Mouse (Mus musculus) erythroblast, embryonic 14.5 days (primary cell): ENCODE data around the gene Tor3a.

Source experiments
- GATA1 ChIP-seq: IDR thresholded peaks from 2 replicates; pipeline ENCODE4 v1.6.1; 2012; ENCODE audit warnings: low read length, inconsistent platforms, mixed read lengths
- TAL1 ChIP-seq: IDR thresholded peaks from 3 replicates; pipeline ENCODE4 v1.6.1; 2012; ENCODE audit warnings: low read length, inconsistent platforms, mixed read lengths

- TF ChIP-seq TAL1 (no peak), GATA1 (no peak)
Measured at GRCm38 (mm10) chr1:156658676-156659075, 15.5 kb downstream of the Tor3a start.
